Mouse (Mus musculus): ENCODE data around the gene Aunip.

DNA sequence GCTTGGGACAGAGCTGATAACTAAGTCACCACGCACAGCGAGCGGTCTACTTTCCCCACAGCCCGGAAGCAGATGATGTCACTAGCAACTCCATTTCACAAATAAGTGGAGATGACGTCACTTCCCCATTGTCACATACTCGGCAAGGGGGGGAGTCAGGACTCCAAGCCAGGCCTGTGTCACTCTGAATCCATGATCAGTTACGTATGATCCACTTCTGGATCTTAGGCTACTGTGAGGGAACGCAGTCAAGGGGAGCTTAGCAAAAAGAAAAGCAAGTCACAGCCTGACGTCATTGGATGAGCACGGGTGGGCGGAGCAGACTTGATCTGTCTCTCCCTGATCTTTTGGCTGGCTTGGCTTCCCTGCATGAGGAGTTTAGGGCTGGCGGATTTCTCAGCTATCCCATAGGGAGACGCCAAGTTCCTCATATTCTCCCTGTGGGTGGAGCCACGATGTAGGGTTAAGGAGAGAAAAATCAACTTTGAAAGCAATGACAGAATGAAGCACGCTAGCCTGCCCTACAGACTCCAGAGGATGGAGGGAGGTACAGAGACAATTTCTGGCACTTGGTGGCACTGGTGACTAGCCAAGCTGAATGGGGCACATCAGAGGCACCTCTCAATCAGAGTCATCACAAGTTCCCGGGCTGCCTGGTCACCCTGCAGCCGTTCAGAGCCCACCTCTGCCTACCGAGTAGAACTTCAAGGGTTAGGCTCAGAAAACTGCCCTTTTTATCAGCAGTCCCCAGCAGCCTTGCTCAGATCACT, 37.6 kb downstream of the Aunip start:
- TF ChIP-seq CTCF (IDR thresholded peaks at IDR 0.05; ENCODE audit: low read depth) (no peak), EP300 (IDR thresholded peaks at IDR 0.05; ENCODE audit: low read depth) (no peak)
